Mouse (Mus musculus) kidney, embryonic 14.5 days (tissue): Measurements from ENCODE around the gene 2810021J22Rik. TPM values are rescaled to one million over a fixed set of nuclear protein-coding genes. Genes with fewer than 3 reads are reported as not detected.
"Not testable (repeated sequence)": the region's sequence is repeated elsewhere in the genome, so short reads cannot be mapped to it uniquely, and the experiment has no call there.

Source experiments
- ATAC-seq: fragments of 200-750 bp; cut with Nextera tagmentation; 2 replicates; pipeline ENCODE4 v1.8.0; 2017; ENCODE audit warnings: moderate number of reproducible peaks, mild to moderate bottlenecking, moderate TSS enrichment, moderate library complexity; ENCODE audit not compliant: low FRiP score, low TSS enrichment
- H3K27ac ChIP-seq: fragments of 300-500 bp; sonication (generic); 2 replicates; pipeline ENCODE4 v1.5.1; 2014; ENCODE audit warnings: low read depth, mild to moderate bottlenecking, low read length, moderate library complexity, mixed read lengths
- H3K27me3 ChIP-seq: fragments of 300-500 bp; sonication (generic); 2 replicates; pipeline ENCODE4 v1.6.1; 2014; ENCODE audit warnings: mild to moderate bottlenecking, low read length; ENCODE audit not compliant: control insufficient read depth, insufficient read depth
- H3K36me3 ChIP-seq: fragments of 300-500 bp; sonication (generic); 2 replicates; pipeline ENCODE4 v1.6.1; 2014; ENCODE audit warnings: low read length, mixed read lengths; ENCODE audit not compliant: control insufficient read depth, insufficient read depth
- H3K4me1 ChIP-seq: fragments of 300-500 bp; sonication (generic); 2 replicates; pipeline ENCODE4 v1.6.1; 2014; ENCODE audit warnings: low read length, mixed read lengths; ENCODE audit not compliant: control insufficient read depth, insufficient read depth
- H3K4me2 ChIP-seq: fragments of 300-500 bp; sonication (generic); replicated peaks from 2 replicates; pipeline ENCODE4 v1.6.1; 2014; ENCODE audit warnings: low read depth, mild to moderate bottlenecking, low read length
- H3K4me3 ChIP-seq: fragments of 300-500 bp; sonication (generic); 2 replicates; pipeline ENCODE4 v1.5.1; 2014; ENCODE audit warnings: mild to moderate bottlenecking, low read length
- H3K9ac ChIP-seq: fragments of 300-500 bp; sonication (generic); 2 replicates; pipeline ENCODE4 v1.6.1; 2014; ENCODE audit warnings: low read depth, mild to moderate bottlenecking, low read length, moderate library complexity
- H3K9me3 ChIP-seq: fragments of 300-500 bp; sonication (generic); 2 replicates; pipeline ENCODE4 v1.6.1; 2016; ENCODE audit warnings: low read length; ENCODE audit not compliant: control insufficient read depth
- WGBS: fragments of 180-500 bp; shearing (Covaris S2); extraction: QIAGEN DNeasy Blood & Tissue Kit; methylation state at CpG from one replicate; pipeline ENCODE4 v1.1.7; 2014; 5-methylcytosine and 5-hydroxymethylcytosine counted together
- polyA plus RNA-seq: library from polyadenylated mRNA; unstranded; fragments of >200 nt; fragmentation: Nextera tagmentation; extraction: Ambion mirVana; gene quantifications from 2 replicates; pipeline ENCODE4 v1.2.1, GENCODE M21; 2014

Gene 2810021J22Rik
- 6.4 and 8.8 TPM in 2 replicates for polyA plus RNA-seq

- Histone ChIP-seq H3K9ac (peak within 1 kb of the TSS; percentile 85), H3K4me3 (peak within 1 kb of the TSS; percentile 83), H3K4me2 (peak within 1 kb of the TSS; percentile 49), H3K27ac (peak within 1 kb of the TSS; percentile 78), H3K27me3 (no peaks in the 10 kb centered on the region), H3K36me3 (peaks cover 12% of the 10 kb centered on the region), H3K9me3 (no peaks in the 10 kb centered on the region), H3K4me1 (peaks cover 12% of the 10 kb centered on the region; the same call in 1 of the 2 replicates)
- peak; percentile 93 for ATAC-seq
- WGBS, result 6% methylated on average over 37 of the region's 37 CpGs
Observed at GRCm38 (mm10) chr11:58867039-58867953, at the start of gene 2810021J22Rik. TSS of gene 2810021J22Rik (plus strand) at chr11:58867216.

GRCm38 (mm10) chr11:58828937-58829336 is 38.1 kb upstream of the 2810021J22Rik start, which contains the start of gene Olfr312:
TSS of gene Olfr312 (plus strand) at chr11:58829237.
- not testable (repeated sequence) for H3K4me3 ChIP-seq, H3K36me3 ChIP-seq, H3K4me1 ChIP-seq, H3K4me2 ChIP-seq, H3K27ac ChIP-seq, H3K9me3 ChIP-seq, ATAC-seq, H3K27me3 ChIP-seq, H3K9ac ChIP-seq

- Histone ChIP-seq H3K9me3 (no peaks in the 10 kb centered on the region), H3K4me2 (no peak overlapping the region), H3K27me3 (no peaks in the 10 kb centered on the region), H3K36me3 (no peaks in the 10 kb centered on the region), H3K27ac (no peak overlapping the region), H3K4me3 (no peak overlapping the region), H3K4me1 (no peaks in the 10 kb centered on the region), H3K9ac (no peak overlapping the region)
- no peak for ATAC-seq
- WGBS, result 83% methylated on average over 3 of the region's 3 CpGs
Observed at GRCm38 (mm10) chr11:58829764-58830163, 37.3 kb upstream of the 2810021J22Rik start.

GRCm38 (mm10) chr11:58832541-58832940 is 34.5 kb upstream of the 2810021J22Rik start:
- not testable (repeated sequence) for H3K9me3 ChIP-seq, H3K36me3 ChIP-seq, ATAC-seq, H3K9ac ChIP-seq, H3K27ac ChIP-seq, H3K27me3 ChIP-seq, H3K4me2 ChIP-seq, H3K4me1 ChIP-seq, H3K4me3 ChIP-seq
- WGBS, result 72% methylated on average over 3 of the region's 3 CpGs

- not testable (repeated sequence) for H3K27me3 ChIP-seq, H3K4me1 ChIP-seq, H3K4me2 ChIP-seq, ATAC-seq, H3K27ac ChIP-seq, H3K36me3 ChIP-seq, H3K4me3 ChIP-seq, H3K9me3 ChIP-seq, H3K9ac ChIP-seq
Observed at GRCm38 (mm10) chr11:58838951-58839350, 28.1 kb upstream of the 2810021J22Rik start, which contains the start of gene Olfr311. TSS of gene Olfr311 (plus strand) at chr11:58839251.

- no peak within 1 kb of the TSS for H3K27ac ChIP-seq
Observed at GRCm38 (mm10) chr11:58846919-58847461, 20.0 kb upstream of the 2810021J22Rik start, which contains the start of gene Gm12258. TSS of gene Gm12258 (plus strand) at chr11:58847158.

GRCm38 (mm10) chr11:58847636-58848035 is 19.4 kb upstream of the 2810021J22Rik start:
- Histone ChIP-seq H3K9me3 (no peaks in the 10 kb centered on the region), H3K4me2 (peak overlapping the region; percentile 72), H3K9ac (peak overlapping the region; percentile 80), H3K4me1 (peaks cover 5% of the 10 kb centered on the region), H3K4me3 (peak overlapping the region; percentile 68), H3K36me3 (peaks cover 18% of the 10 kb centered on the region), H3K27ac (no peak overlapping the region), H3K27me3 (no peaks in the 10 kb centered on the region)
- ATAC-seq, result no peak
- WGBS, result 45% methylated on average over 9 of the region's 9 CpGs

More at GRCm38 (mm10) chr11:58846919-58847461, 20.0 kb upstream of the 2810021J22Rik start, which contains the start of gene Gm12258:
- H3K9ac ChIP-seq, result peak within 1 kb of the TSS; percentile 80
- peaks cover 5% of the 10 kb centered on the region for H3K4me1 ChIP-seq
- ATAC-seq, result peak; percentile 100
- H3K4me3 ChIP-seq, result peak within 1 kb of the TSS; percentile 68
- H3K36me3 ChIP-seq, result peaks cover 18% of the 10 kb centered on the region
- peak within 1 kb of the TSS; percentile 72 for H3K4me2 ChIP-seq
- H3K27me3 ChIP-seq, result no peaks in the 10 kb centered on the region
- under 1% methylated on average over 24 of the region's 24 CpGs for WGBS
- no peaks in the 10 kb centered on the region for H3K9me3 ChIP-seq

GRCm38 (mm10) chr11:58849731-58850130 is 17.3 kb upstream of the 2810021J22Rik start:
- peaks cover 24% of the 10 kb centered on the region for H3K36me3 ChIP-seq
- no peak for ATAC-seq
- no peaks in the 10 kb centered on the region for H3K27me3 ChIP-seq
- no peak overlapping the region for H3K9ac ChIP-seq
- peaks cover 5% of the 10 kb centered on the region for H3K4me1 ChIP-seq
- H3K4me3 ChIP-seq, result no peak overlapping the region
- 73% methylated on average over 2 of the region's 2 CpGs for WGBS
- no peak overlapping the region for H3K27ac ChIP-seq
- H3K9me3 ChIP-seq, result no peaks in the 10 kb centered on the region
- no peak overlapping the region for H3K4me2 ChIP-seq

GRCm38 (mm10) chr11:58860744-58861143 is 6.3 kb upstream of the 2810021J22Rik start:
- peaks cover 41% of the 10 kb centered on the region for H3K36me3 ChIP-seq

More at GRCm38 (mm10) chr11:58860744-58861143, 6.3 kb upstream of the 2810021J22Rik start:
- Histone ChIP-seq H3K27me3 (no peaks in the 10 kb centered on the region), H3K9ac (no peak overlapping the region), H3K4me1 (no peaks in the 10 kb centered on the region), H3K9me3 (peaks cover 21% of the 10 kb centered on the region), H3K27ac (no peak overlapping the region), H3K4me2 (no peak overlapping the region), H3K4me3 (no peak overlapping the region)
- WGBS, result 97% methylated on average over 8 of the region's 8 CpGs
- ATAC-seq, result no peak
